Comparison of ENCODE assay signal across 7 mouse cellular contexts in genomic region chr12:112941776-112942713, GRCm38 (mm10). TPM values are rescaled to one million over a fixed set of nuclear protein-coding genes. Genes with fewer than 3 reads are reported as not detected.
A peak's percentile ranks its signal among the peaks of the same experiment; 100 is the strongest.
DNase-seq lines count a peak whose midpoint lies in the region; ATAC-seq lines count a peak whose summit lies in the region.

Gene Nudt14, minus strand, starts transcription at chr12:112942124.

- no peaks in the 10 kb centered on the region for H3K27me3 ChIP-seq in intestine, embryonic 15.5 days (replicated peaks)
- H3K27me3 ChIP-seq in limb, embryonic 11.5 days (ENCODE audit: control insufficient read depth, insufficient read depth, low read length), result no peaks in the 10 kb centered on the region
- H3K27me3 ChIP-seq in midbrain, embryonic 12.5 days, result peaks cover 22% of the 10 kb centered on the region

- WGBS in intestine, embryonic 15.5 days, result 1% methylated on average over 58 of the region's 58 CpGs
- WGBS in limb, embryonic 11.5 days, result 2% methylated on average over 58 of the region's 58 CpGs
- 2% methylated on average over 52 of the region's 58 CpGs for WGBS in midbrain, embryonic 12.5 days

- H3K4me2 ChIP-seq in intestine, embryonic 15.5 days (replicated peaks), result peak within 1 kb of the TSS; percentile 79
- peak within 1 kb of the TSS; percentile 73 for H3K4me2 ChIP-seq in limb, embryonic 11.5 days (ENCODE audit: low read depth, severe bottlenecking)
- peak within 1 kb of the TSS; percentile 69 for H3K4me2 ChIP-seq in midbrain, embryonic 12.5 days (replicated peaks)

- H3K9me3 ChIP-seq in intestine, embryonic 15.5 days, result no peaks in the 10 kb centered on the region
- no peaks in the 10 kb centered on the region for H3K9me3 ChIP-seq in limb, embryonic 11.5 days (ENCODE audit: control insufficient read depth, low read length)
- H3K9me3 ChIP-seq in midbrain, embryonic 12.5 days, result no peaks in the 10 kb centered on the region

- peaks cover 34% of the 10 kb centered on the region for H3K4me1 ChIP-seq in intestine, embryonic 15.5 days (replicated peaks)
- peaks cover 14% of the 10 kb centered on the region for H3K4me1 ChIP-seq in limb, embryonic 11.5 days (ENCODE audit: control insufficient read depth, insufficient read depth, low read length)
- peaks cover 36% of the 10 kb centered on the region for H3K4me1 ChIP-seq in midbrain, embryonic 12.5 days

- peak within 1 kb of the TSS; percentile 79 for H3K4me3 ChIP-seq in intestine, embryonic 15.5 days (replicated peaks)
- peak within 1 kb of the TSS; percentile 70 for H3K4me3 ChIP-seq in limb, embryonic 11.5 days (ENCODE audit: low read depth, low read length)
- peak within 1 kb of the TSS; percentile 65 for H3K4me3 ChIP-seq in midbrain, embryonic 12.5 days

- peak; percentile 73 to 75 for DNase-seq in adrenal gland, adult 18-20 months (ENCODE audit: low spot score in 2 of 2)
- DNase-seq in embryo, embryonic 10 days (ENCODE audit: low spot score), result peak; percentile 86
- DNase-seq in gastrocnemius, postnatal 4 days (ENCODE audit: low spot score in 2 of 2), result peak; percentile 63 to 77
- peak; percentile 80 for DNase-seq in limb, embryonic 11.5 days (ENCODE audit: low spot score)
- DNase-seq in spleen, adult 12 weeks (ENCODE audit: low spot score), result peak; percentile 65

- H3K36me3 ChIP-seq in intestine, embryonic 15.5 days, result no peaks in the 10 kb centered on the region
- H3K36me3 ChIP-seq in limb, embryonic 11.5 days (ENCODE audit: control insufficient read depth, insufficient read depth, low read length), result no peaks in the 10 kb centered on the region
- H3K36me3 ChIP-seq in midbrain, embryonic 12.5 days, result no peaks in the 10 kb centered on the region

- H3K9ac ChIP-seq in intestine, embryonic 15.5 days, result peak within 1 kb of the TSS; percentile 82
- H3K9ac ChIP-seq in limb, embryonic 11.5 days (ENCODE audit: low read length), result peak within 1 kb of the TSS; percentile 78
- peak within 1 kb of the TSS; percentile 66 for H3K9ac ChIP-seq in midbrain, embryonic 12.5 days (replicated peaks)

- ATAC-seq in intestine, embryonic 15.5 days, result peak; percentile 93
- ATAC-seq in limb, embryonic 11.5 days (ENCODE audit: insufficient number of reproducible peaks, low FRiP score, low TSS enrichment, low read depth), result peak; percentile 63; the same call in 1 of the 2 replicates
- ATAC-seq in midbrain, embryonic 12.5 days (ENCODE audit: low FRiP score, low read depth), result peak; percentile 76

- peak within 1 kb of the TSS; percentile 86 for H3K27ac ChIP-seq in intestine, embryonic 15.5 days
- peak within 1 kb of the TSS; percentile 57; the same call in 1 of the 2 replicates for H3K27ac ChIP-seq in limb, embryonic 11.5 days (replicated peaks; ENCODE audit: low read depth, low read length)
- 0 out of 2 replicates have a peak within 1 kb of the TSS, but pooled peaks have one; percentile 43 for H3K27ac ChIP-seq in midbrain, embryonic 12.5 days (replicated peaks)

RNA-seq across cellular contexts. Expression of gene Nudt14, which starts in this region (rescaled TPM):
- 10 to 100 TPM; 30.5 to 31.9 TPM for total RNA-seq in adrenal gland, adult 18-20 months (2021)
- 10 to 100 TPM; 23.7 to 27.2 TPM for total RNA-seq in gastrocnemius, postnatal 4 days (2021)
- 91.3 and 94.7 TPM in 2 replicates for polyA plus RNA-seq in intestine, embryonic 15.5 days (2015; fragmentation: Nextera tagmentation; extraction: Ambion mirVana)
- 87.9 and 90.1 TPM in 2 replicates for polyA plus RNA-seq in limb, embryonic 11.5 days (2014; fragmentation: Nextera tagmentation; extraction: Ambion mirVana)
- polyA plus RNA-seq in midbrain, embryonic 12.5 days (2016; fragmentation: Nextera tagmentation; extraction: Ambion mirVana), result 52.9 and 56.6 TPM in 2 replicates

Comparison
In these comparisons a context has a peak if more than half of its experiments do, and no peak if none do; other contexts are left out.
1. Peak in every context shown above with its lines: DNase-seq, ATAC-seq, H3K4me3 ChIP-seq and H3K27ac ChIP-seq.